Mouse (Mus musculus) cerebellum, adult 2 months (tissue): Measurements from ENCODE around the gene Ndufa5. TPM values are rescaled to one million over a fixed set of nuclear protein-coding genes. Genes with fewer than 3 reads are reported as not detected.

Experiments
- DNase-seq, 2 experiments: peaks; one replicate each; pipeline ENCODE4 v3.0.0; 2021
- H3K27ac ChIP-seq: fragments of 200-500 bp; 2 replicates; pipeline ENCODE4 v1.5.1; 2012; ENCODE audit warnings: low read length, control low read depth, inconsistent platforms; ENCODE audit not compliant: insufficient read depth
- H3K27me3 ChIP-seq: fragments of 200-500 bp; 2 replicates; pipeline ENCODE4 v1.6.1; 2012; ENCODE audit warnings: inconsistent platforms, mild to moderate bottlenecking, low read length, moderate library complexity; ENCODE audit not compliant: control insufficient read depth, insufficient read depth
- H3K4me1 ChIP-seq: fragments of 200-500 bp; 2 replicates; pipeline ENCODE4 v1.6.1; 2011; ENCODE audit warnings: low read length; ENCODE audit not compliant: control insufficient read depth, insufficient read depth
- H3K4me3 ChIP-seq: fragments of 200-500 bp; replicated peaks from 2 replicates; pipeline ENCODE3; 2011; ENCODE audit warnings: mild to moderate bottlenecking, low read depth, low read length, control low read depth; ENCODE audit not compliant: insufficient read depth
- CTCF ChIP-seq: fragments of 200-500 bp; IDR thresholded peaks from 2 replicates; pipeline ENCODE4 v1.5.1; 2011; ENCODE audit warnings: low read depth, mild to moderate bottlenecking, control low read depth, low read length, moderate library complexity, borderline replicate concordance; ENCODE audit not compliant: insufficient read depth
- POLR2A ChIP-seq: fragments of 200-500 bp; IDR thresholded peaks from 2 replicates; pipeline ENCODE4 v1.6.1; 2011; ENCODE audit warnings: low read length, control low read depth, borderline replicate concordance; ENCODE audit not compliant: insufficient read depth
- WGBS: fragments of 180-500 bp; shearing (Covaris S2); methylation state at CpG from one replicate; pipeline ENCODE4 v1.1.7; 2018; 5-methylcytosine and 5-hydroxymethylcytosine counted together
- polyA plus RNA-seq: library from polyadenylated mRNA; depleted of rRNA; stranded (reverse); fragments of >200 nt; gene quantifications from 2 replicates; pipeline ENCODE4 v1.2.3, GENCODE M21; 2012; rRNA removed

The Ndufa5 gene
- polyA plus RNA-seq, 1 experiment, result 146 TPM

DNA sequence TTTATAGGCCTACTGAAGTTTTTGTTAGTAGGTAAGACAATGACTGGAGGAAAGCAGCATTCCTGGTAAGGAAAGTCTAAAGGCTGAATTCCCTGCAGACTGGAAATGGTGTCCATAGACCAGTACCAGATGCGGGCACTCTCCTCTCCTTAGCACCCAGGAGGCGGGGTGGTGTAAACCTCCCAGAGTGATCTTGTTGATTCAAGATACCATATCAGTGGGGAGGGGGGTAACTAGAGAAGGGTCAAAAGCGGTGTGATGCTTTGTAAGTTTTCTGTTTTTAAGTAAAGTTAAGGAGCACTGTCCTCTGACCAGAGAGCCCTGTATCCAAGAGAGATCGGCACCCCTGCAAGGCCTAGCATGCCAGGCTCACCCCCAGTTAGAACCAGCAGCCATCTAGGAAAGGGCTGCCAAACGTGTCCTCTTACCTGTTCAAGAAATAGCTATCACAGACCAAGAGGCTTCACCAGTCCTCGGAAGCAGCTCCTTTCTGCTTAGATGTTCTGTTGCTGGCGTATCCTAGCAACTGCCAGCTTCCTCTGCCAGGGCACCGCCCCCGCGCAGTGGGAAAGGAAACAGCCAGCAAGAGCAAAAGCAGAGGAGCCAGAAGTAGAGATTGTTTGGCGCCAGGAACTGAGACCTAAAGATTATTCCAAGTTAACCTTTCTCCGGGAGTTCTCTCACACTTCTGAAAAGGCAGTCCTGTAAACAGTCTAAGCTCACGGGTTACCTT is 13.1 kb downstream of the Ndufa5 start, which contains the start of gene Iqub:
Gene Iqub (minus strand): TSS at position 516 of the 733 bp plus-strand sequence.
- WGBS, result 18% methylated on average over 13 of the region's 13 CpGs
- H3K27me3 ChIP-seq, result no peaks in the 10 kb centered on the region
- H3K4me3 ChIP-seq, result no peak within 1 kb of the TSS
- peaks cover 6% of the 10 kb centered on the region for H3K4me1 ChIP-seq
- DNase-seq, result peak; percentile 45 to 59
- TF ChIP-seq CTCF (no peak), POLR2A (no peak)
- no peak within 1 kb of the TSS for H3K27ac ChIP-seq

DNA sequence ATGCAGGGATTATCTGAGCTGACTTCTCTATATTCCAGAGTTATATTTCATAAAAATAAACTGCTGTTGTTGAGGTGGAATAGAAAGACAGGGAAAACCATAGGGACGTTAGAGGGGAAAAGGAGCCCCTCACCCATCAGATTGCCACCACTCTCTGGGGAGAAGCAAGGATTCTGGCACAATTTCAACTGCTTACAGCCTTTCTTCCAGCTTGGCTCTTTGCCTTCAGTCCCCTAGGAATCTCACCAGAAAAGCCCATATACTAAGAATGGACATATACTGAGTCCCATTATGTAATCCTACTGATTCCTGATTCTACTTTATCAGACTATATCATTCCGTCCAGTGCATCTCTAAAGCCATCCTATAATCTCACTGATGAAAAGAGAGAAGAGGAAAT is 23.7 kb downstream of the Ndufa5 start:
- 36% methylated on average over 2 of the region's 2 CpGs for WGBS

DNA sequence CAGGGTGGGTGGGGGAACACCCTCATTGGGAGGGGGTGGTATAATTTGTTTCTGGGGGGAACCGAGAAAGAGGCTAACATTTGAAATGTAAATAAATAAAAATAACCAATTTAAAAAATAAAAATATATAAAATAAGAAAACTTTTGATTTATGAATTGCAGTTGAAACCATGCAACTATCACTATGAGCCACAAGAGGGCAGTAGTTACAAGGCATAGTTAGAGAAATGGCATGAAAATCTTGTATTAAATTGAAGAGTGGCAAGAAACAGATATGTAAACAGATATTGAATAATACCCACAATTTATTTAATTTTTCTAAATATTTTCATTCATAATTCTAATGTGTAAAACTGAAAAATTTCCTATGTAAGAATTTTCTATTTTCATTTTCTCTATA is 37.5 kb downstream of the Ndufa5 start:
- WGBS, result 5% methylated on average over 1 of the region's 1 CpGs
- Histone ChIP-seq H3K27ac (no peak overlapping the region), H3K27me3 (no peaks in the 10 kb centered on the region), H3K4me3 (no peak overlapping the region), H3K4me1 (no peaks in the 10 kb centered on the region)
- no peak for DNase-seq
- TF ChIP-seq POLR2A (no peak), CTCF (peak; percentile 24; the same call in 1 of the 2 replicates)

More for the DNA sequence above, 23.7 kb downstream of the Ndufa5 start:
- no peak overlapping the region for H3K27ac ChIP-seq
- TF ChIP-seq POLR2A (no peak), CTCF (no peak)
- H3K4me1 ChIP-seq, result no peaks in the 10 kb centered on the region
- no peaks in the 10 kb centered on the region for H3K27me3 ChIP-seq
- no peak for DNase-seq
- H3K4me3 ChIP-seq, result no peak overlapping the region

DNA sequence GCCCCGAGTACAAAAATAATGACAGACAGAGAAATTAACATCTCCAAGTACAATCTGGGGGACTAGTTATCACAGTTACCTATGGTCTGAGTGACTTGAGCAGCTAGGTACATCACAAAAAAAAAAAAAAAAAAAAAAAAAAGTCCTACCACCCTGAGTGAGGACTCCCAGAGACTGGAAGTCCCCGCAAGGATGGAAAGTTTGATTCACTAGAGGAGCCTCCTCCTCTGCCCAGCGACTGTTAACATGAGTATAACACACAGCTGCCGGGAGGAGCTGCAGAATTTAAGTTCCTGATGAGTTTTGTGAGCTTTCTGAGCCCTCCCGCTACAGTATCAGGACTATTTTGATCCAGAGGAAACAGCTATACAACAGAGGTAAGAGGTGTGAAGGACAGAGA is 41.3 kb downstream of the Ndufa5 start:
- DNase-seq, result no peak
- Histone ChIP-seq H3K4me1 (no peaks in the 10 kb centered on the region), H3K27ac (no peak overlapping the region), H3K27me3 (no peaks in the 10 kb centered on the region), H3K4me3 (no peak overlapping the region)
- TF ChIP-seq POLR2A (no peak), CTCF (no peak)
- 83% methylated on average over 5 of the region's 5 CpGs for WGBS

DNA sequence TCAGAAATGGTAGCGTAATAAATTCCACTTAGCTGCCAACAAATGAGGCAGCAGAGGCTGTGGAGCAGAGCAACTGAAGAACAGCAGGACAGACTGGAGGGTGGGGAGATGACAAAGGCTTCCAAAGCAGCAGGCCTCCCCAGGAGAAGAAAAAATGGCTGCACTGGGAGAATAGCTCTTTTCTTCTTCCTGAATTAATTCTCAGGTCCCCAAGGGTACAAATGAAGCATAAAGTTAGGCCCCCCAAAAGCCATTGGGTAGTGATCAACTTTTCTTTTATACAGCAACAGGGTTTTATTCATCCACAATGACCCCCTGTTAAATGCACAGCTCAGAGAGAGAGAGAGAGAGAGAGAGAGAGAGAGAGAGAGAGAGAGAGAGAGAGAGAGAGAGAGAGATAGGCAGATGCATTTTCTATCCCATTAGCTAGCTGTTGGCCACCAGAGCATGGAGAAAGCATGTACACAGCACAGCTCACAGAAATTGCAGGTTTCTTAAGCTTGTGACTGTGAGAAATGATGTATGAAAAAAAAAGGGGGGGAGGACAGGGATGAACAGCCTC is 57.2 kb downstream of the Ndufa5 start:
- H3K27me3 ChIP-seq, result no peaks in the 10 kb centered on the region
- no peak overlapping the region for H3K27ac ChIP-seq
- no peaks in the 10 kb centered on the region for H3K4me1 ChIP-seq
- H3K4me3 ChIP-seq, result no peak overlapping the region
- WGBS, result 62% methylated on average over 1 of the region's 1 CpGs
- TF ChIP-seq CTCF (no peak), POLR2A (no peak)
- no peak for DNase-seq

DNA sequence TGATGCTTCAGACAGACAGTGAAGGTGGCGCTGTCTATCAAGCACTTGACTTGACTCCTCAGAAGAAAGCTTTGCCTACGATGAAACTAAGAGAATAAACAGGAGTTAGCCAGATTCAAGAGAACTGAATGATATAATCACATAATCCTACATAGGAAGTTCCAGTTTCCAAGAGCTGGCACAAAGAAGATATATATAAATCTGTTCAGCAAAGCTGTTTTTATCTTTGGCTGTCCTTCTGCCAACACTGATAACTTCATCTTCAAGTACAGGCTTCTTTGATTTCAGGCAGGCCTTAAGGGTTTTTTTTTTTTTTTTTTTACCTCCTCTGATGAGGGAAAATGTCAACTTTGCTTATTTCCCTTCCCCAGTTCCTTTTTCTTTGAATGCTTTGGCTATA is 57.7 kb downstream of the Ndufa5 start:
- Histone ChIP-seq H3K27me3 (no peaks in the 10 kb centered on the region), H3K4me1 (no peaks in the 10 kb centered on the region), H3K4me3 (no peak overlapping the region), H3K27ac (no peak overlapping the region)
- WGBS, result 69% methylated on average over 2 of the region's 2 CpGs
- TF ChIP-seq POLR2A, result no peak
- DNase-seq, result no peak

Other genes starting within 250 kb of the Ndufa5 start
- 0.97 and 1.4 TPM in 2 replicates for gene Iqub, start 12.9 kb downstream of the Ndufa5 start, polyA plus RNA-seq
- gene Asb15, start 131 bp upstream of the Ndufa5 start, polyA plus RNA-seq, result 0.05 and 0.10 TPM in 2 replicates
- 0.05 and 0.06 TPM in 2 replicates for gene Lmod2, start 69.7 kb upstream of the Ndufa5 start, polyA plus RNA-seq
- 46.8 and 48.7 TPM in 2 replicates for gene Wasl, start 137.0 kb upstream of the Ndufa5 start, polyA plus RNA-seq
- gene Hyal6, start 205.2 kb upstream of the Ndufa5 start, polyA plus RNA-seq, result 0.03 TPM in 1 of 2 replicates, not detected in the other
- not detected in 2 replicates for gene Hyal4, start 220.3 kb upstream of the Ndufa5 start, polyA plus RNA-seq